Mouse (Mus musculus): ENCODE results near the gene Trp53i11. TPM values are rescaled to one million over a fixed set of nuclear protein-coding genes. Genes with fewer than 3 reads are reported as not detected.

Gene Trp53i11
- polyA plus RNA-seq, 1 experiment from 2014 or later, result 32.3 TPM

DNA sequence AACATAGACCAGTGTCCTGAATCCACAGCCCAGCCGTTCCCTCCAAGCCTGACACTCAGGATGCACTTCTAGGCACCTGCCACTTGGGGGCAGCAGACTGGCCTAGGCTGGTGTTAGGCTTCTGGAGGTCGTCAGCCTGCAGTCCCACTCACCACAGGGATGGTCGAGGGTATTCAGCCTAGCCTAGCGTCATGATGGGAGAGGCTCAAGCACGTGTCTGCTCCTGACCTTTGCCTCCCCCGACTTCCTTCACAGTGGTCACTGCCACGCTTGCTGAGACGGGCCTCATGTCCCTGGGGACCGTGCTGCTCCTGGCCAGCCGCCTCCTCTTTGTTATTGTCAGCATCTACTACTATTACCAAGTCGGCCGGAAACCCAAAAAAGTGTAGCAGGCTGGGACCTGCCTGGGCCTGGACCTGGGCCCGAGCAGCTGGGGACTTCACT is 12.2 kb downstream of the Trp53i11 start:
- 49% methylated on average over 13 of the region's 13 CpGs for WGBS
- H3K4me3 ChIP-seq (ENCODE audit: low read depth, low read length), result no peak overlapping the region
- 0 out of 2 replicates have a peak, but pooled peaks cover 3% of the 10 kb centered on the region for H3K4me1 ChIP-seq (ENCODE audit: control insufficient read depth, insufficient read depth, low read length)
- H3K27ac ChIP-seq (replicated peaks; ENCODE audit: low read depth, low read length), result no peak overlapping the region
- H3K36me3 ChIP-seq (ENCODE audit: control insufficient read depth, insufficient read depth, low read length), result no peaks in the 10 kb centered on the region
- H3K9ac ChIP-seq (ENCODE audit: low read length), result no peak overlapping the region; the same call in 1 of the 2 replicates
- ATAC-seq (ENCODE audit: insufficient number of reproducible peaks, low FRiP score, low TSS enrichment, low read depth), result peak; percentile 29; the same call in 1 of the 2 replicates
- DNase-seq (ENCODE audit: low spot score), result peak; percentile 81
- no peak overlapping the region for H3K4me2 ChIP-seq (ENCODE audit: low read depth, severe bottlenecking)
- no peaks in the 10 kb centered on the region for H3K9me3 ChIP-seq (ENCODE audit: control insufficient read depth, low read length)
- no peaks in the 10 kb centered on the region for H3K27me3 ChIP-seq (ENCODE audit: control insufficient read depth, insufficient read depth, low read length)

GRCm38 (mm10) chr2:93200681-93201340 is 13.5 kb downstream of the Trp53i11 start:
- H3K27me3 ChIP-seq (ENCODE audit: control insufficient read depth, insufficient read depth, low read length), result no peaks in the 10 kb centered on the region
- 78% methylated on average over 10 of the region's 10 CpGs for WGBS
- H3K4me2 ChIP-seq (ENCODE audit: low read depth, severe bottlenecking), result no peak overlapping the region
- 0 out of 2 replicates have a peak, but pooled peaks cover 3% of the 10 kb centered on the region for H3K4me1 ChIP-seq (ENCODE audit: control insufficient read depth, insufficient read depth, low read length)
- no peak overlapping the region for H3K4me3 ChIP-seq (ENCODE audit: low read depth, low read length)
- no peaks in the 10 kb centered on the region for H3K36me3 ChIP-seq (ENCODE audit: control insufficient read depth, insufficient read depth, low read length)
- H3K9ac ChIP-seq (ENCODE audit: low read length), result 0 out of 2 replicates have a peak overlapping the region, but pooled peaks have one; percentile 2
- no peak for DNase-seq (ENCODE audit: low spot score)
- H3K27ac ChIP-seq (replicated peaks; ENCODE audit: low read depth, low read length), result no peak overlapping the region
- ATAC-seq (ENCODE audit: insufficient number of reproducible peaks, low FRiP score, low TSS enrichment, low read depth), result no peak
- no peaks in the 10 kb centered on the region for H3K9me3 ChIP-seq (ENCODE audit: control insufficient read depth, low read length)

DNA sequence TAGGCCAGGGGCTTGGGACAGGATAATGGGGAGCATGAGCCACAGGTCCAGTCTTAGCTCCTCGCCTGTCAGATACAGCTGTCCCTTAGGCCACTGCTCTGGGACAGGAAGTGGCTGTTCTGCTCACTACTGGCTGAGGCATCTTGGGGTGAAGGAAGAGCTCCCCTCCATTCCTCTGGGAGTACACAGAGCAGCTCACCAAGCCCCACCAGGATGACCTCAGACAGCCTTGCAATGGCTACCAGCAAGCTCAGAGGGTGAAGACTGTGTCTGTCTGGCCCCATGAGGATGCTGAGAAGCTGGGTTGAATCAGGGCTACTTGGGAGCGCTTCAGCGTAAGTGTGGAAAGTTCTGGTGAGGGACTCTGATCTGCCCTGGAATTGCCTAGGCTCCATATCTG is 14.6 kb downstream of the Trp53i11 start:
- Histone ChIP-seq H3K4me2 (ENCODE audit: low read depth, severe bottlenecking) (no peak overlapping the region), H3K36me3 (ENCODE audit: control insufficient read depth, insufficient read depth, low read length) (no peaks in the 10 kb centered on the region), H3K9me3 (ENCODE audit: control insufficient read depth, low read length) (no peaks in the 10 kb centered on the region), H3K9ac (ENCODE audit: low read length) (no peak overlapping the region), H3K4me3 (ENCODE audit: low read depth, low read length) (no peak overlapping the region), H3K27me3 (ENCODE audit: control insufficient read depth, insufficient read depth, low read length) (no peaks in the 10 kb centered on the region), H3K4me1 (ENCODE audit: control insufficient read depth, insufficient read depth, low read length) (0 out of 2 replicates have a peak, but pooled peaks cover 3% of the 10 kb centered on the region), H3K27ac (replicated peaks; ENCODE audit: low read depth, low read length) (no peak overlapping the region)
- no peak for ATAC-seq (ENCODE audit: insufficient number of reproducible peaks, low FRiP score, low TSS enrichment, low read depth)
- WGBS, result 98% methylated on average over 3 of the region's 3 CpGs
- no peak for DNase-seq (ENCODE audit: low spot score)

GRCm38 (mm10) chr2:93202782-93203181 is 15.4 kb downstream of the Trp53i11 start:
- 19% methylated on average over 1 of the region's 1 CpGs for WGBS
- ATAC-seq (ENCODE audit: insufficient number of reproducible peaks, low FRiP score, low TSS enrichment, low read depth) (no peak), DNase-seq (ENCODE audit: low spot score) (no peak)
- no peaks in the 10 kb centered on the region for H3K27me3 ChIP-seq (ENCODE audit: control insufficient read depth, insufficient read depth, low read length)
- no peak overlapping the region for H3K4me3 ChIP-seq (ENCODE audit: low read depth, low read length)
- H3K4me1 ChIP-seq (ENCODE audit: control insufficient read depth, insufficient read depth, low read length), result 0 out of 2 replicates have a peak, but pooled peaks cover 3% of the 10 kb centered on the region
- H3K9ac ChIP-seq (ENCODE audit: low read length), result no peak overlapping the region
- no peaks in the 10 kb centered on the region for H3K9me3 ChIP-seq (ENCODE audit: control insufficient read depth, low read length)
- H3K4me2 ChIP-seq (ENCODE audit: low read depth, severe bottlenecking), result no peak overlapping the region
- no peak overlapping the region for H3K27ac ChIP-seq (replicated peaks; ENCODE audit: low read depth, low read length)
- H3K36me3 ChIP-seq (ENCODE audit: control insufficient read depth, insufficient read depth, low read length), result no peaks in the 10 kb centered on the region

- 19% methylated on average over 10 of the region's 10 CpGs for WGBS
- Histone ChIP-seq H3K27me3 (ENCODE audit: control insufficient read depth, insufficient read depth, low read length) (no peaks in the 10 kb centered on the region), H3K9me3 (ENCODE audit: control insufficient read depth, low read length) (no peaks in the 10 kb centered on the region), H3K4me3 (ENCODE audit: low read depth, low read length) (no peak overlapping the region), H3K27ac (replicated peaks; ENCODE audit: low read depth, low read length) (no peak overlapping the region), H3K4me2 (ENCODE audit: low read depth, severe bottlenecking) (no peak overlapping the region), H3K9ac (ENCODE audit: low read length) (no peak overlapping the region), H3K4me1 (ENCODE audit: control insufficient read depth, insufficient read depth, low read length) (0 out of 2 replicates have a peak, but pooled peaks cover 3% of the 10 kb centered on the region), H3K36me3 (ENCODE audit: control insufficient read depth, insufficient read depth, low read length) (no peaks in the 10 kb centered on the region)
- DNase-seq (ENCODE audit: low spot score), result peak; percentile 74
- ATAC-seq (ENCODE audit: insufficient number of reproducible peaks, low FRiP score, low TSS enrichment, low read depth), result no peak
These were observed 16.3 kb downstream of the Trp53i11 start for GRCm38 (mm10) chr2:93203682-93204081.

GRCm38 (mm10) chr2:93204571-93204970 is 17.2 kb downstream of the Trp53i11 start:
- 84% methylated on average over 6 of the region's 6 CpGs for WGBS
- Histone ChIP-seq H3K27me3 (ENCODE audit: control insufficient read depth, insufficient read depth, low read length) (no peaks in the 10 kb centered on the region), H3K9ac (ENCODE audit: low read length) (no peak overlapping the region), H3K9me3 (ENCODE audit: control insufficient read depth, low read length) (no peaks in the 10 kb centered on the region), H3K4me2 (ENCODE audit: low read depth, severe bottlenecking) (no peak overlapping the region), H3K27ac (replicated peaks; ENCODE audit: low read depth, low read length) (no peak overlapping the region), H3K4me3 (ENCODE audit: low read depth, low read length) (no peak overlapping the region), H3K4me1 (ENCODE audit: control insufficient read depth, insufficient read depth, low read length) (no peaks in the 10 kb centered on the region), H3K36me3 (ENCODE audit: control insufficient read depth, insufficient read depth, low read length) (no peaks in the 10 kb centered on the region)
- ATAC-seq (ENCODE audit: insufficient number of reproducible peaks, low FRiP score, low TSS enrichment, low read depth), result no peak
- DNase-seq (ENCODE audit: low spot score), result no peak

GRCm38 (mm10) chr2:93206126-93206525 is 18.8 kb downstream of the Trp53i11 start:
- Histone ChIP-seq H3K27me3 (ENCODE audit: control insufficient read depth, insufficient read depth, low read length) (no peaks in the 10 kb centered on the region), H3K36me3 (ENCODE audit: control insufficient read depth, insufficient read depth, low read length) (no peaks in the 10 kb centered on the region), H3K9ac (ENCODE audit: low read length) (no peak overlapping the region), H3K27ac (replicated peaks; ENCODE audit: low read depth, low read length) (no peak overlapping the region), H3K9me3 (ENCODE audit: control insufficient read depth, low read length) (no peaks in the 10 kb centered on the region), H3K4me3 (ENCODE audit: low read depth, low read length) (no peak overlapping the region), H3K4me1 (ENCODE audit: control insufficient read depth, insufficient read depth, low read length) (no peaks in the 10 kb centered on the region), H3K4me2 (ENCODE audit: low read depth, severe bottlenecking) (no peak overlapping the region)
- ATAC-seq (ENCODE audit: insufficient number of reproducible peaks, low FRiP score, low TSS enrichment, low read depth) (no peak), DNase-seq (ENCODE audit: low spot score) (no peak)
- WGBS, result 82% methylated on average over 1 of the region's 1 CpGs

- WGBS, result 69% methylated on average over 2 of the region's 2 CpGs
These were observed 25.0 kb downstream of the Trp53i11 start for GRCm38 (mm10) chr2:93212386-93212785.

More at GRCm38 (mm10) chr2:93212386-93212785, 25.0 kb downstream of the Trp53i11 start:
- no peaks in the 10 kb centered on the region for H3K9me3 ChIP-seq (ENCODE audit: control insufficient read depth, low read length)
- H3K36me3 ChIP-seq (ENCODE audit: control insufficient read depth, insufficient read depth, low read length), result no peaks in the 10 kb centered on the region
- H3K27ac ChIP-seq (replicated peaks; ENCODE audit: low read depth, low read length), result no peak overlapping the region
- ATAC-seq (ENCODE audit: insufficient number of reproducible peaks, low FRiP score, low TSS enrichment, low read depth) (no peak), DNase-seq (ENCODE audit: low spot score) (no peak)
- H3K4me2 ChIP-seq (ENCODE audit: low read depth, severe bottlenecking), result no peak overlapping the region
- H3K27me3 ChIP-seq (ENCODE audit: control insufficient read depth, insufficient read depth, low read length), result no peaks in the 10 kb centered on the region
- no peaks in the 10 kb centered on the region for H3K4me1 ChIP-seq (ENCODE audit: control insufficient read depth, insufficient read depth, low read length)
- no peak overlapping the region for H3K9ac ChIP-seq (ENCODE audit: low read length)
- H3K4me3 ChIP-seq (ENCODE audit: low read depth, low read length), result no peak overlapping the region
